Mouse (Mus musculus) lung, postnatal 10 days (tissue): ENCODE results near the gene Hmcn1.

Source experiments
- DNase-seq: peaks from one replicate; pipeline ENCODE4 v3.0.0; 2021

The Hmcn1 gene

GRCm38 (mm10) chr1:150775742-150776141 lies 217.5 kb downstream of the Hmcn1 start:
- DNase-seq: peak; percentile 45

- no peak for DNase-seq
Measured at GRCm38 (mm10) chr1:150772958-150773357, 220.3 kb downstream of the Hmcn1 start.

- no peak for DNase-seq
Measured at GRCm38 (mm10) chr1:150770948-150771521, 222.2 kb downstream of the Hmcn1 start.

- no peak for DNase-seq
Measured at GRCm38 (mm10) chr1:150769836-150770235, 223.4 kb downstream of the Hmcn1 start.

- DNase-seq: no peak
Measured at GRCm38 (mm10) chr1:150761678-150762077, 231.6 kb downstream of the Hmcn1 start.

- DNase-seq: peak; percentile 36
Measured at GRCm38 (mm10) chr1:150760801-150761331, 232.4 kb downstream of the Hmcn1 start.

GRCm38 (mm10) chr1:150759476-150760079 lies 233.7 kb downstream of the Hmcn1 start:
- DNase-seq: peak; percentile 57

GRCm38 (mm10) chr1:150753920-150754319 lies 239.3 kb downstream of the Hmcn1 start:
- peak; percentile 15 for DNase-seq

GRCm38 (mm10) chr1:150748783-150749182 lies 244.5 kb downstream of the Hmcn1 start:
- no peak for DNase-seq

GRCm38 (mm10) chr1:150747771-150748170 lies 245.5 kb downstream of the Hmcn1 start:
- DNase-seq: no peak

GRCm38 (mm10) chr1:150743097-150743843 lies 250.0 kb downstream of the Hmcn1 start:
- no peak for DNase-seq

GRCm38 (mm10) chr1:150742376-150743087 lies 250.7 kb downstream of the Hmcn1 start:
- no peak for DNase-seq

- DNase-seq: peak; percentile 41
Measured at GRCm38 (mm10) chr1:150711438-150711837, 281.8 kb downstream of the Hmcn1 start.

- no peak for DNase-seq
Measured at GRCm38 (mm10) chr1:150706502-150706901, 286.7 kb downstream of the Hmcn1 start.

- no peak for DNase-seq
Measured at GRCm38 (mm10) chr1:150697749-150698148, 295.5 kb downstream of the Hmcn1 start.

- DNase-seq: no peak
Measured at GRCm38 (mm10) chr1:150682044-150682443, 311.2 kb downstream of the Hmcn1 start.

- no peak for DNase-seq
Measured at GRCm38 (mm10) chr1:150681433-150681832, 311.8 kb downstream of the Hmcn1 start.

GRCm38 (mm10) chr1:150681006-150681405 lies 312.2 kb downstream of the Hmcn1 start:
- peak; percentile 8 for DNase-seq

- DNase-seq: no peak
Measured at GRCm38 (mm10) chr1:150680345-150680744, 312.9 kb downstream of the Hmcn1 start.

GRCm38 (mm10) chr1:150645314-150645713 lies 347.9 kb downstream of the Hmcn1 start:
- DNase-seq: no peak

GRCm38 (mm10) chr1:150639522-150639921 lies 353.7 kb downstream of the Hmcn1 start:
- DNase-seq: no peak

- no peak for DNase-seq
Measured at GRCm38 (mm10) chr1:150632506-150632905, 360.7 kb downstream of the Hmcn1 start.

GRCm38 (mm10) chr1:150631856-150632171 lies 361.4 kb downstream of the Hmcn1 start:
- DNase-seq: no peak
